Mouse (Mus musculus) CH12.LX (cell line): ENCODE data around the gene Cyp4f16. TPM values are rescaled to one million over a fixed set of nuclear protein-coding genes. Genes with fewer than 3 reads are reported as not detected.
"Not testable (repeated sequence)": the region's sequence is repeated elsewhere in the genome, so short reads cannot be mapped to it uniquely, and the experiment has no call there.

Experiments used
- DNase-seq: peaks from one replicate; pipeline ENCODE4 v3.0.0-alpha.2; 2013; ENCODE audit errors: extremely low read depth
- H3K27ac ChIP-seq: 2 replicates; pipeline ENCODE4 v1.5.1; 2012; ENCODE audit warnings: low read depth, mild to moderate bottlenecking, control low read depth, moderate library complexity; ENCODE audit not compliant: insufficient read depth
- H3K27me3 ChIP-seq: replicated peaks from 2 replicates; pipeline ENCODE3; 2012; ENCODE audit warnings: inconsistent platforms
- H3K36me3 ChIP-seq, 2 experiments: replicated peaks in 1 of 2; 2 replicates each; pipeline versions ENCODE3 to v1.6.1; 2012; ENCODE audit warnings: inconsistent platforms in 1 of 2, low read length in 1 of 2, mild to moderate bottlenecking in 1 of 2, mixed read lengths in 1 of 2, moderate library complexity in 1 of 2; ENCODE audit not compliant: control insufficient read depth in 1 of 2, insufficient read depth in 1 of 2
- H3K4me1 ChIP-seq, 2 experiments: 2 replicates each; pipeline ENCODE4 v1.6.1; 2012; ENCODE audit warnings: inconsistent platforms in 1 of 2, moderate library complexity in 1 of 2; ENCODE audit not compliant: insufficient read depth in 2 of 2, control insufficient read depth in 1 of 2
- H3K4me2 ChIP-seq: 2 replicates; pipeline ENCODE4 v1.6.1; 2012; ENCODE audit warnings: low read depth, mild to moderate bottlenecking, control low read depth; ENCODE audit not compliant: poor library complexity, insufficient read depth, severe bottlenecking
- H3K4me3 ChIP-seq, 3 experiments: fragments of 150-350 bp in 1 of 3; sonication (generic) in 1 of 3; replicated peaks in 1 of 3; 2 replicates each; pipeline versions ENCODE3 to v1.5.1; 2011 to 2012; ENCODE audit warnings: low read depth in 2 of 3, low read length in 2 of 3, mild to moderate bottlenecking in 2 of 3, moderate library complexity in 2 of 3, control low read depth in 1 of 3, improper control_type of control experiment in 1 of 3, inconsistent platforms in 1 of 3, mixed read lengths in 1 of 3; ENCODE audit not compliant: poor library complexity in 1 of 3
- H3K79me2 ChIP-seq: replicated peaks from 2 replicates; pipeline ENCODE4 v1.6.1; 2012; ENCODE audit warnings: mild to moderate bottlenecking, moderate library complexity; ENCODE audit not compliant: control insufficient read depth, poor library complexity, insufficient read depth, severe bottlenecking; ENCODE audit errors: extremely low read depth
- H3K9ac ChIP-seq: 2 replicates; pipeline ENCODE4 v1.6.1; 2012; ENCODE audit warnings: low read depth, mild to moderate bottlenecking, control low read depth, moderate library complexity; ENCODE audit not compliant: insufficient read depth
- H3K9me3 ChIP-seq: replicated peaks from 2 replicates; pipeline ENCODE3; 2012; ENCODE audit warnings: low read length, inconsistent platforms, mixed read lengths
- BHLHE40 ChIP-seq: IDR thresholded peaks from 2 replicates; pipeline ENCODE4 v1.6.1; 2011; ENCODE audit warnings: mild to moderate bottlenecking, low read depth, low read length, improper control_type of control experiment
- CHD1 ChIP-seq: IDR thresholded peaks from 2 replicates; pipeline ENCODE4 v1.6.1; 2012; ENCODE audit warnings: low read depth, low read length, improper control_type of control experiment, inconsistent platforms
- CHD2 ChIP-seq: IDR thresholded peaks from 2 replicates; pipeline ENCODE4 v1.6.1; 2011; ENCODE audit warnings: low read length, improper control_type of control experiment
- ELF1 ChIP-seq: IDR thresholded peaks from 2 replicates; pipeline ENCODE4 v1.6.1; 2014; ENCODE audit warnings: low read depth, mild to moderate bottlenecking, inconsistent platforms, low read length, improper control_type of control experiment
- EP300 ChIP-seq: IDR thresholded peaks from 2 replicates; pipeline ENCODE4 v1.6.1; 2011; ENCODE audit warnings: low read length, improper control_type of control experiment
- ETS1 ChIP-seq: conservative IDR thresholded peaks from 2 replicates; pipeline ENCODE4 v1.6.1; 2012; ENCODE audit warnings: low read depth, mild to moderate bottlenecking, inconsistent platforms, low read length, improper control_type of control experiment, moderate library complexity
- GABPA ChIP-seq: IDR thresholded peaks from 2 replicates; pipeline ENCODE4 v1.6.1; 2012; ENCODE audit warnings: low read depth, low read length, improper control_type of control experiment, inconsistent platforms; ENCODE audit not compliant: insufficient replicate concordance
- IRF4 ChIP-seq: IDR thresholded peaks from 2 replicates; pipeline ENCODE4 v1.6.1; 2014; ENCODE audit warnings: low read depth, mild to moderate bottlenecking, inconsistent platforms, low read length, improper control_type of control experiment
- JUND ChIP-seq: conservative IDR thresholded peaks from 2 replicates; pipeline ENCODE4 v1.6.1; 2011; ENCODE audit warnings: low read depth, low read length, improper control_type of control experiment
- MAFK ChIP-seq: IDR thresholded peaks from 2 replicates; pipeline ENCODE4 v1.6.1; 2011; ENCODE audit warnings: low read length, improper control_type of control experiment; ENCODE audit not compliant: insufficient replicate concordance
- MAX ChIP-seq: IDR thresholded peaks from 2 replicates; pipeline ENCODE4 v1.6.1; 2011; ENCODE audit warnings: low read length, improper control_type of control experiment
- MAZ ChIP-seq: IDR thresholded peaks from 2 replicates; pipeline ENCODE4 v1.6.1; 2012; ENCODE audit warnings: low read depth, mild to moderate bottlenecking, inconsistent platforms, low read length, improper control_type of control experiment, moderate library complexity
- MXI1 ChIP-seq: IDR thresholded peaks from 2 replicates; pipeline ENCODE4 v1.6.1; 2011; ENCODE audit warnings: mild to moderate bottlenecking, low read depth, low read length, improper control_type of control experiment
- MYC ChIP-seq: IDR thresholded peaks from 2 replicates; pipeline ENCODE4 v1.6.1; 2011; ENCODE audit warnings: low read depth, mild to moderate bottlenecking, improper control_type of control experiment, low read length
- PAX5 ChIP-seq: IDR thresholded peaks from 2 replicates; pipeline ENCODE4 v1.6.1; 2012; ENCODE audit warnings: low read length, inconsistent platforms, mixed read lengths
- USF1 ChIP-seq: IDR thresholded peaks from 2 replicates; pipeline ENCODE4 v1.6.1; 2014; ENCODE audit warnings: low read depth, mild to moderate bottlenecking, inconsistent platforms, low read length, improper control_type of control experiment
- ZC3H11A ChIP-seq: IDR thresholded peaks from 2 replicates; pipeline ENCODE4 v1.6.1; 2012; ENCODE audit warnings: low read depth, mild to moderate bottlenecking, inconsistent platforms, low read length, improper control_type of control experiment
- ZKSCAN1 ChIP-seq: IDR thresholded peaks from 2 replicates; pipeline ENCODE4 v1.6.1; 2012; ENCODE audit warnings: low read depth, inconsistent platforms, low read length, improper control_type of control experiment, borderline replicate concordance
- dilution Hi-C: fragments of 300-500 bp; cut with MboI; formaldehyde crosslinking; loops from 2 replicates; pipeline ENCODE4 v1.14.3; 2020; ENCODE audit warnings: low sequenced_read_pairs; ENCODE audit not compliant: extremely low pct_unique_long_range_greater_than_20kb, extremely low pct_ligation_motif_present
- in situ Hi-C: fragments of 300-500 bp; cut with MboI; formaldehyde crosslinking; loops from 3 replicates; pipeline ENCODE4 v1.14.3; 2019; ENCODE audit warnings: low sequenced_read_pairs, low pct_ligation_motif_present, low pct_unique_long_range_greater_than_20kb, mixed read lengths
- polyA plus RNA-seq: library from polyadenylated mRNA; unstranded; fragments of >175 nt; gene quantifications from 2 replicates; pipeline ENCODE4 v1.2.1, GENCODE M21; 2012; ENCODE audit warnings: low read depth; ENCODE audit not compliant: insufficient read length
- total RNA-seq, 2 experiments: library from RNA; depleted of rRNA; stranded (reverse); fragments of 300-350 nt in 1 of 2; fragments of >200 nt in 1 of 2; gene quantifications; 2 replicates each; pipeline ENCODE4 v1.2.3; 2012 to 2014

Cyp4f16 gene
- total and polyA plus RNA-seq, 3 experiments = 28.3 to 33.9 (median 30.0) TPM

GRCm38 (mm10) chr17:32528408-32529337 lies 7.7 kb upstream of the Cyp4f16 start (continued):
- TF ChIP-seq CHD1 = no peak

- H3K4me3 ChIP-seq, H3K27ac ChIP-seq, dilution Hi-C loops, H3K9ac ChIP-seq, H3K27me3 ChIP-seq, H3K9me3 ChIP-seq, H3K79me2 ChIP-seq, DNase-seq, H3K4me2 ChIP-seq, H3K36me3 ChIP-seq: not testable (repeated sequence)
- H3K4me1 ChIP-seq = peaks cover 11 to 57% of the 10 kb centered on the region in 2 experiments
- in situ Hi-C loops = loop anchor here (25.0 kb wide), 1 partner anchor 330 kb away; no protein-coding TSS in a partner anchor
Measured at GRCm38 (mm10) chr17:32532356-32532755, 4.0 kb upstream of the Cyp4f16 start.

GRCm38 (mm10) chr17:32534068-32534467 lies 2.3 kb upstream of the Cyp4f16 start:
- no peak overlapping the region for H3K4me3 ChIP-seq
- dilution Hi-C loops (no loop called here), in situ Hi-C loops (loop anchor here (25.0 kb wide), 1 partner anchor 328 kb away; no protein-coding TSS in a partner anchor)
- H3K9ac ChIP-seq = no peak overlapping the region
- TF ChIP-seq EP300 (peak; percentile 55; the same call in 1 of the 2 replicates), MAZ (no peak), JUND (no peak), GABPA (no peak), BHLHE40 (0 out of 2 replicates have a peak, but pooled peaks have one; percentile 20), MAX (peak; percentile 97), ZKSCAN1 (no peak), MXI1 (peak; percentile 69; the same call in 1 of the 2 replicates), PAX5 (no peak), USF1 (no peak), ELF1 (no peak), MAFK (no peak), ZC3H11A (no peak), ETS1 (no peak), IRF4 (0 out of 2 replicates have a peak, but pooled peaks have one; percentile 32), CHD2 (no peak), MYC (peak; percentile 95)
- no peaks in the 10 kb centered on the region for H3K79me2 ChIP-seq
- no peak overlapping the region for H3K4me2 ChIP-seq
- DNase-seq = peak; percentile 43
- H3K9me3 ChIP-seq = no peaks in the 10 kb centered on the region
- H3K36me3 ChIP-seq = peaks cover 0 to 2% of the 10 kb centered on the region in 2 experiments
- H3K4me1 ChIP-seq = peaks cover 14 to 60% of the 10 kb centered on the region in 2 experiments
- H3K27me3 ChIP-seq = no peaks in the 10 kb centered on the region
- no peak overlapping the region for H3K27ac ChIP-seq
